Mouse (Mus musculus): ENCODE data around the gene Mus81.
A peak's percentile ranks its signal among the peaks of the same experiment; 100 is the strongest.

Gene Mus81

GRCm38 (mm10) chr19:5493301-5493721 is 5.1 kb upstream of the Mus81 start:
- peak in 1 of 2 experiments; percentile 73 for DNase-seq (ENCODE audit: inconsistent age in 2 of 2, low spot score in 1 of 2)

DNA sequence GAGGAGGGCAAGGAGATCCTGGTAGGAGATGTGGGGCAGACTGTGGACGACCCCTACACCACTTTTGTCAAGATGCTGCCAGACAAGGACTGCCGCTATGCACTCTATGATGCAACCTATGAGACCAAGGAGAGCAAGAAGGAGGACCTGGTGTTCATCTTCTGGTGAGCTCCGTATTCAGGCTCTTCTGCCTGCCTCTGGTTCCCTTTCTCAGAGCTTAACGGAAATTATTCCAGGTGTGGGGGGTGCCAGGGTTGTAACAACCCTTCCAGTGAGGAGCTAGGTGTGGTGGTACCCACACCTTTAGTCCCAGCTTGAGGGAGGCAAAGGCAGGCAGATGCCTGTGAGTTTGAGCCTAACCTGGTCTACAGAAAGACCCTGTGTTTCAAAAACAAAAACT is 4.4 kb upstream of the Mus81 start:
- peak in 1 of 2 experiments; percentile 47 for DNase-seq (ENCODE audit: inconsistent age in 2 of 2, low spot score in 1 of 2)

GRCm38 (mm10) chr19:5490898-5491708 is 2.9 kb upstream of the Mus81 start:
- DNase-seq (ENCODE audit: inconsistent age in 2 of 2, low spot score in 1 of 2): peak; percentile 90 to 97

GRCm38 (mm10) chr19:5490313-5490897 is 2.2 kb upstream of the Mus81 start, which contains the start of gene Cfl1:
TSS of gene Cfl1 (plus strand) at chr19:5490455.
- DNase-seq (ENCODE audit: inconsistent age in 2 of 2, low spot score in 1 of 2): peak; percentile 96 to 98

DNA sequence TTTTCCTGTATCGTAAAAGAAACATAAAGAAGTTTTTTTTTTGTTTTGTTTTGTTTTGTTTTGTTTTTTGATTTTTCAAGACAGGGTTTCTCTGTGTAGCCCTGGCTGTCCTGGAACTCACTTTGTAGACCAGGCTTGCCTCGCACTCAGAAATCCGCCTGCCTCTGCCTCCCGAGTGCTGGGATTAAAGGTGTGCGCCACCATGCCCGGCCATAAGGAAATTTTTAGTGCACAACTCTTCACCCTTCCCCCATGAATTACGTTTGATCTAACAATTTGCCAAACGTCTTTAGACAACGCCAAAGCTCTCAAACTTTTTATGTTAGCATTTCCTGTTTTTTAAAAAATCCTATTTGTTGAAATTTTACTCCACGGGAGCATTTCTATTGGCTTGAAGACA is 1.5 kb upstream of the Mus81 start:
- peak in 1 of 2 experiments; percentile 69 for DNase-seq (ENCODE audit: inconsistent age in 2 of 2, low spot score in 1 of 2)

GRCm38 (mm10) chr19:5488878-5489571 is 823 bp upstream of the Mus81 start:
- peak; percentile 98 to 99 for DNase-seq (ENCODE audit: inconsistent age in 2 of 2, low spot score in 1 of 2)

DNA sequence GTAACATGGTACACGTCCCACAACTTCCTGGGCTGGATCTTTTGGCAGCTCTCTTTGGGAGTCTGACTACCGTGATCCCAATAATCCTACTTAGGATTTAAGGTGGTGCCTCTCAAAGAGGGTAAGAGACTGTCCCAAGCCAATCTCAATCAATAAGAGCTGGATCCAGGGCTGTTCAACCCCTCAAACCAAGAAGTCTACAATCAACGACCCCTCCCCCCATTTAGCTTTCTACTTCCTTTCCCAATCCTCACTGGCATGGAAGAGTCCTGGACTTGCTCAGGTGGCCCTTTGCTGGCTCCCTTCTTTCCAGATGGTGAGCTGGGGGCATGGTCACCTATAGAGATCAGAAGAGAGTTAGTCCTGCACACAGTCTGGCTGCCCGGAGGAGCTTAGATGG is 1.4 kb downstream of the Mus81 start:
- no peak for DNase-seq (ENCODE audit: inconsistent age in 2 of 2, low spot score in 1 of 2)

DNA sequence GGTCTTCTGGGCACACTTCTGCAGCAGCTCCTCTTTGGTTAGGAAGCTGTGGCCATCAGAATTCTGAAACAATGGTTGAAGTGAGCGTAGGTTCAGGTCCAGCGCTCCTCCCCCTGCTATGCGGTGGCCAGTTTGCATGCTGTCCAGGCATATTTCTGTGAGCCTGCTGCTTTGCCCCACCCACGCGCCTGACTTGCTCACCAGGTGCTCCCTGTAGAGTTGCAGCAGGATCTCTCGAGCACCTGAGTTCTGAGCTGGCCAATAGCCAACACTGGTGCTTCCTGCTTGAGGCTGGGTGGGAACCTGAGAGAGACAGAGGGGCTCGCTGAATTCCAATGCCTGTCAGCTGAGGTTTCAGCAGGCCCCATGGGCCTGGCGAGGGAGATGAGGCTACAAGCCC is 1.9 kb downstream of the Mus81 start:
- DNase-seq (ENCODE audit: inconsistent age in 2 of 2, low spot score in 1 of 2): no peak

DNA sequence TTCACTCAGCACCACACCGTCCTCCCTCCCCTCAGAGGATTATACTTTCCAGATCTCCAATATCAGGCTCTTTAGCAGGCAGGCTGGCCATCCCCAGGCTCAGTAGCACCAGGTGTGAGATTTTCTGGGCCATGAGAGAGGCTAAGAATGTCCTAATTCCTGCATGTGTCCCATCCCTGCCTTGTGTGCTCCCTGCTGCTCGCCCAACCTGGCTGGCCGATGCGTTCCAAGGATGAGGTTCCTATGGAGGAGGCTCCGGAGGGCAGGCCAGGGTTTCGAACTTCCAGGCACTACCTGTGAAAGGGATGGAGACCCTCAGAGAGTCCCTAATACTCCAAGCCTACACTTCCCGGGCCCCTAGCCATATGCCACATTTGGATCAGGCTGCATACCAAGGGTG is 2.4 kb downstream of the Mus81 start:
- no peak for DNase-seq (ENCODE audit: inconsistent age in 2 of 2, low spot score in 1 of 2)

GRCm38 (mm10) chr19:5485371-5485770 is 2.8 kb downstream of the Mus81 start:
- DNase-seq (ENCODE audit: inconsistent age in 2 of 2, low spot score in 1 of 2): no peak

DNA sequence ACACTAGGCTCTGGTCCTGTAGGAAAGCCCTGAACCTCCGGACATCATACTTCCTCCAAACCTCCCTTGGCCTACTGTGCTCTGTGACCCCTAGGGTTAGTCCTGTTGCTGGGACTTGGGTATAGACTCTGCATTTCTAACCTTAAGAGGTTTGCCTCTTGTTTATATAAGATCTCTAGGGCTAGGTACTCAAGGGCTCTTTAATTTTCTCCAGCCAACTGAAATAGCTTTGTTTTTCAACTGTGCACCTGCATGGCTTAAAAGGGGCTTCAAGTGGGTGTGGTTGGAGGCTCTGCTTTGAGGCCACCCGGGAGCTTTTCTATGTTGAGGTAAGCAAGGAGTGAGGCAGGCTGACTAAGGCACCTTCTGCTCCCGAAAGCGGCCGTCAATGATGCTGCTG is 3.7 kb downstream of the Mus81 start:
- no peak for DNase-seq (ENCODE audit: inconsistent age in 2 of 2, low spot score in 1 of 2)

- no peak for DNase-seq (ENCODE audit: inconsistent age in 2 of 2, low spot score in 1 of 2)
Measured at GRCm38 (mm10) chr19:5483386-5484359, 4.5 kb downstream of the Mus81 start.

DNA sequence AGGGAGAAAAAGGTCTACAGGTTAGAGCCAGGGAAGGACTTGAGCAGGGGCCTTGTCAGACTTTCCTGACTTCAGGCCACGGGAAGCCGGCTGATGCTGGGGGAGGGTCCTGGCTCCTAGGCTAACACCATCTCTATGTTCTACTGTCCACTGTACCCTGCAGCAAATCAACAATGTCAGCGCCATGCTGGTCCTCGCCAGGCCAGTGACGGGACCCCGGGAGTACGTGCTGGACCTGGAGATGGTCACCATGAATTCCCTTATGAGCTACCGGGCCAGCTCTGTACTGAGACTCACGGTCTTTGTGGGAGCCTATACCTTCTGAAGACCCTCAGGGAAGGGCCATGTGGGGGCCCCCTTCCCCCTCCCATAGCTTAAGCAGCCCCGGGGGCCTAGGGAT is 6.8 kb downstream of the Mus81 start:
- DNase-seq (ENCODE audit: inconsistent age in 2 of 2, low spot score in 1 of 2): no peak

GRCm38 (mm10) chr19:5480016-5480415 is 8.2 kb downstream of the Mus81 start:
- DNase-seq (ENCODE audit: inconsistent age in 2 of 2, low spot score in 1 of 2): no peak

GRCm38 (mm10) chr19:5477668-5478300 is 10.4 kb downstream of the Mus81 start:
- DNase-seq (ENCODE audit: inconsistent age in 2 of 2, low spot score in 1 of 2): peak; percentile 82 to 85

DNA sequence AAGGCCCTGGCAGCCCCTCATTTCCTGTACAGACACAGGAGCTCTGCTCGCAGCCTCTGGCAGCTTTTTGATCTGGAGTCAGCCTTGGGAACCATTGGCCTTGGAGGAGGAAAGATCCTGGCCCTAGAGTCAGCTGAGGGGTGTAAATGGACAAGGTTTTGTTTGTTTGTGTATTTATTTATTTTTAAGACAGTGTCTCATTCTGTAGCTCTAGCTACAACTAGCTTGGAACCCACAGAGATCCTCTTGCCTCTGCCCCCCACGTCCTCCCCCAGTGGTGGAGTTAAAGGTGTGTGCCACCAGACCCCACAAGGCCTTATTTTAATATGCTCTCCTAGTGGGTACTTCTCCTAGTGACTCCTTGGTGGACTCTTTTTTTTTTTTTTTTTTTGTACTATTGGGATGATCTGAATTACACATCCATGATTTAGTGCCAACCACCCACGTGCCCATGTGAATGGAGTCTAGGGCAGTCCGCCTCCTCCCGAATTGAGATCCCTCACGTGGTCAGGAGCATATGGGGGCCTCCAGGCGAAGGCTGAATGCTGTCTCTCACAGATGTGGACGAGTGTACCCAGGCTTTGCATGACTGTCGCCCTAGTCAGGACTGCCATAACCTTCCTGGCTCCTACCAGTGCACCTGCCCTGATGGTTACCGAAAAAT is 11.1 kb downstream of the Mus81 start:
- DNase-seq (ENCODE audit: inconsistent age in 2 of 2, low spot score in 1 of 2): peak; percentile 60 to 71

- peak in 1 of 2 experiments; percentile 53 for DNase-seq (ENCODE audit: inconsistent age in 2 of 2, low spot score in 1 of 2)
Measured at GRCm38 (mm10) chr19:5475069-5475714, 13.0 kb downstream of the Mus81 start.

DNA sequence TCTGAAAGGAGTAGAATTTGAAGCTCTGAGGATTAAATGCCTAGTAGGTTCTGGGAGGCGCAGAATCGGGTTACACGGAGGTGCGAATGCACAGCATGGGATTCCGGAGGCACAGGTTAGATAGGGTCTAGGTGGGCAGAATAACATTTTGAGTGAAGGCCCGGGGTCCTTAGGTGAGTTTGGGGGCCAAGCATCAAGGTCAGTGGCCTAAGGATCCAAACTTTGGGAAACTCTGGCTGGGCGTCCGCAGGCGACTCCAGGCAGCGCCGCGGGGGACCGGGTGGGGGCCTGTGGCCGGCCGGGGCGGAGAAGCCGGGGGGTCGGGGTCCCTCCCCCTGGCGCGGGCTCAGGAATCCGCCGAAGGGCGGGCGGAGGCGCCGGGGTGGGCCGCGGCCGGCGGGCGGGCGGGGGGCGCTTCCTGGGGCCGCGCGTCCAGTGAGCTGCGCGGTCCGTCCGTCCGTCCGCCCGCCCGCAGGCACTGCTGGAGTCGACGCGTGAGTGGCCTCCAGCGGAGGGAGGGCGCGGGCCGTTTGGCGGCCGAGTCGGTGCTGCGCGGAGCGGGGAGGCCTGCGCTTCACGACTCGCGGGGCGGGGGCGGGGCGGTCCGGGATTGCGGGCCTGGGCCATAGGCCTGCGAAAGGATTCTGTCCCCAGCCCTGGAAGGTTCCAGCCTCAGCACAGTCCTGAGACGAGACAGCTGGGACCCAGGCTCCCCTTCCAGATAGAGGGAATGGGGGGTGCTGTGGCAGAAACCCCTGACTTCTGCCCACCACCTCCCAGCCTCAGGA is 13.7 kb downstream of the Mus81 start:
- DNase-seq (ENCODE audit: inconsistent age in 2 of 2, low spot score in 1 of 2): peak; percentile 67 to 83

Data from adrenal gland, adult (tissue).